Mouse (Mus musculus) ovary, postnatal 10 days (tissue): ENCODE results near the gene Apoa2.

Source experiments
- DNase-seq: peaks from one replicate; pipeline ENCODE4 v3.0.0; 2022; ENCODE audit warnings: low spot score

The Apoa2 gene

GRCm38 (mm10) chr1:171260316-171260715 is 35.5 kb downstream of the Apoa2 start:
- DNase-seq: no peak

GRCm38 (mm10) chr1:171262594-171263130 is 37.8 kb downstream of the Apoa2 start:
- DNase-seq: no peak

- no peak for DNase-seq
Measured at GRCm38 (mm10) chr1:171263185-171263611, 38.3 kb downstream of the Apoa2 start.

DNA sequence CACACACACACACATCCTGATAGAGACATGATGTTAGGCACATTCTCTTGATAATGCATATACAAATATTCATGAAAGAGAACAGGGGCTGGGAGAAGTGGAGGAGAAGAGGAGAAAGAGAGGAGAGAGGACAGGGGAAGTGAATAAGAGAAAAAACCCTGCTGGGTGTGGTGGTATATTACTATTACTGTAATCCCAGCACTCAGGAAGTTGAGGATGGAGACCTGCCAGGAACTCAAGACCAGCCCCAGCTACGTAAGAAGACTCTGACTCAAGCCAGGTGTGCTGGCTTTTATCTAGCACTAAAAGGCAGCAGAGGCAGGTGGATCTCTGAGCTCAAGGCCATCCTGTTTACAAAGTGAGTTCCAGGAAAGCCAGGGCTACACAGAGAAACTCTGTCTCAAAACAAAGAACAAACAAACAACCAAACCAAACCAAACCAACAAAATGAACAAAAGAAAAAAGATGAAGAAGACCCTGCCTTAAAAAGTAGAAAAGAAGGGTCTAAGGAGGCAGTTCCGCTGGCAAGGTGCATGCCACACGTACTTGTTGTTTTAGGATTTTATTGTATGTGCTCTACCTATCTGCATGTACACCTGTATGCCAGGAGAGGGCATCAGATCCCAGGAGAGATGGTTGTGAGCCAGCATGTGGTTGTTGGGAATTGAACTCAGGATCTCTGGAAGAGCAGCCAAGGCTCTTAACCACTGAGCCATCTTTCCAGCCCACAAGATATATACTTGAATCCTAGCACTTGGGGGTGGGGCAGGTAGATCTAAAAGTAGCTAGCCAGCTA is 39.0 kb downstream of the Apoa2 start:
- no peak for DNase-seq

- no peak for DNase-seq
Measured at GRCm38 (mm10) chr1:171265971-171266744, 41.3 kb downstream of the Apoa2 start.

- DNase-seq: no peak
Measured at GRCm38 (mm10) chr1:171268341-171268740, 43.5 kb downstream of the Apoa2 start.

DNA sequence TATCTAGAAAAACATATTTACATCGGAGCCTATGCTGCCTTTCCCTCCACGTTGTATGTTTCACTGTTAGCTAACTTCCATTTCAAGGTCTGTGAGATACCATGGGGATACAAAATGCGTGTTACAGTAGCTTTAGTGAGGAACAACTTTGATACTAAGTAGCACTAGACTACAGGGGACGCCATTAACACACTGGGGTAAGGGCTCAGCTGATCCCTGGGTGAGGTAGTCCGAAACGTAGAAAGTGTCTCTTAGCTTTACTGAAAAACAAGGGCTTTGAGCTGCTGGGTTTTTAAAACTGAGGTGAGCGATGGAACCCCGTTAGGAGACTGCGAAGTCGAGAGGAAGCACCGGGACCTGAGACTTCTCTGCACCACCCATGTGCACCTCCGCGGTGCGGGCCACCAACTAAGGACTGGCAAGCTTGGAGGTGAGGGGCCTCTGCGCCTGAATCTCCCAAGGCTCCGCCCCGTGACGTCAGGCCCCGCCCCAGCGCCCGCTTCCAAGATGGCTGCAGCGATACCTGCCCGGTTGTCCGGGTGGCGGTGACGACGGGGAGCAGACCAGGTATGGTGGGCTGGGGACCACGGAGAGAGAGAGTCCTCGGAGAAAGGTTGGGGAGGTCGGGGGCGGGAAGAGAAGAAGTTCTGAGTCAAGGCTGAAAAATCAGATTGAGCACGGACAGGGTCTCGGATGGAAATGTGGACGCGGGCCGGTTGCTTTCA is 45.2 kb downstream of the Apoa2 start, which contains the start of gene B4galt3:
Gene B4galt3 (plus strand): TSS at position 481 of the 725 bp plus-strand sequence.
- DNase-seq: peak; percentile 94

GRCm38 (mm10) chr1:171270573-171270900 is 45.7 kb downstream of the Apoa2 start:
- no peak for DNase-seq

GRCm38 (mm10) chr1:171271196-171271595 is 46.3 kb downstream of the Apoa2 start:
- DNase-seq: no peak

GRCm38 (mm10) chr1:171271622-171272021 is 46.8 kb downstream of the Apoa2 start:
- DNase-seq: no peak

DNA sequence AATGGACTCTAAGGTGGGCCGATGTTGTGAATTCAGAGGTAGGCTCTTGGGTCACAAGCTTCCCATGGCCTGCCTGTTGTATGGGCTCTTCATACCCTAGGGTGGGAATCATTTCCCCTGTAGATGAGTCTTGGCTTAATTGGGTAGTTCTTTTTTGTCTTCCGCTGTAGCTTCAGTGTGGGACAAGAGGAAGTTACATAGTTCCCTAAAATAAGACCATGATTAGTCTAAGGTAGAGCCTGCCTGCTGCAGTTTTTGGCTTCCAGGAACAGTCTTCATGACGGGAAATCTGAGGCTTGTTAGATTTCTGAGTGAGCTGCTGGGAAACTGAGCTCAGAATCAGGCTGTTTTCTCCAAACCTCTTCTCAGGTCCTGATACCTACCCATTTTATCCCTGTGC is 47.2 kb downstream of the Apoa2 start:
- no peak for DNase-seq

- no peak for DNase-seq
Measured at GRCm38 (mm10) chr1:171274171-171274570, 49.3 kb downstream of the Apoa2 start.

- DNase-seq: no peak
Measured at GRCm38 (mm10) chr1:171275144-171275734, 50.4 kb downstream of the Apoa2 start.
